Mouse (Mus musculus) small intestine, adult 2 months (tissue): ENCODE results near the gene Tpte. TPM values are rescaled to one million over a fixed set of nuclear protein-coding genes. Genes with fewer than 3 reads are reported as not detected.

ENCODE experiments used
- H3K27ac ChIP-seq: fragments of 200-500 bp; 2 replicates; pipeline ENCODE4 v1.5.1; 2012; ENCODE audit warnings: low read depth, low read length, control low read depth, inconsistent platforms; ENCODE audit not compliant: insufficient read depth
- H3K27me3 ChIP-seq: fragments of 200-500 bp; 2 replicates; pipeline ENCODE4 v1.6.1; 2012; ENCODE audit warnings: mild to moderate bottlenecking, moderate library complexity, low read length, inconsistent platforms; ENCODE audit not compliant: control insufficient read depth, insufficient read depth
- H3K36me3 ChIP-seq: fragments of 200-500 bp; 2 replicates; pipeline ENCODE4 v1.6.1; 2012; ENCODE audit warnings: mild to moderate bottlenecking, low read length, control low read depth, inconsistent platforms; ENCODE audit not compliant: control insufficient read depth, insufficient read depth
- H3K4me1 ChIP-seq: fragments of 200-500 bp; 2 replicates; pipeline ENCODE4 v1.6.1; 2012; ENCODE audit warnings: low read length, inconsistent platforms, mixed read lengths; ENCODE audit not compliant: control insufficient read depth, insufficient read depth, insufficient read length
- H3K4me3 ChIP-seq: fragments of 200-500 bp; 2 replicates; pipeline ENCODE4 v1.5.1; 2012; ENCODE audit warnings: low read depth, mild to moderate bottlenecking, control low read depth, inconsistent platforms, low read length, moderate library complexity
- CTCF ChIP-seq: fragments of 200-500 bp; IDR thresholded peaks from 2 replicates; pipeline ENCODE4 v1.5.1; 2012; ENCODE audit warnings: low read depth, mild to moderate bottlenecking, control low read depth, inconsistent platforms, low read length, moderate library complexity, mixed read lengths; ENCODE audit not compliant: insufficient replicate concordance, insufficient read length; ENCODE audit errors: extremely low read depth
- POLR2A ChIP-seq: fragments of 200-500 bp; IDR thresholded peaks from 2 replicates; pipeline ENCODE4 v1.6.1; 2012; ENCODE audit warnings: low read depth, mild to moderate bottlenecking, control low read depth, inconsistent platforms, low read length, moderate library complexity
- WGBS: fragments of 180-500 bp; shearing (Covaris S2); methylation state at CpG from one replicate; pipeline ENCODE4 v1.1.7; 2018; 5-methylcytosine and 5-hydroxymethylcytosine counted together
- polyA plus RNA-seq: library from polyadenylated mRNA; depleted of rRNA; stranded (reverse); fragments of >200 nt; gene quantifications from 2 replicates; pipeline ENCODE4 v1.2.3, GENCODE M21; 2012; rRNA removed

The Tpte gene
- polyA plus RNA-seq: not detected in 2 replicates

- 40% methylated on average over 2 of the region's 2 CpGs for WGBS
- Histone ChIP-seq H3K4me3 (no peak within 1 kb of the TSS), H3K36me3 (no peaks in the 10 kb centered on the region), H3K27ac (no peak within 1 kb of the TSS), H3K27me3 (no peaks in the 10 kb centered on the region), H3K4me1 (no peaks in the 10 kb centered on the region)
- TF ChIP-seq CTCF: no peak
- no peak for TF ChIP-seq POLR2A
Observed at GRCm38 (mm10) chr8:22282999-22283491, at the start of gene Tpte. Tpte (plus strand) TSS chr8:22283441.

- no peaks in the 10 kb centered on the region for H3K4me1 ChIP-seq
- no peaks in the 10 kb centered on the region for H3K36me3 ChIP-seq
- H3K27me3 ChIP-seq: no peaks in the 10 kb centered on the region
- no peak overlapping the region for H3K27ac ChIP-seq
- TF ChIP-seq CTCF (no peak), POLR2A (no peak)
- no peak overlapping the region for H3K4me3 ChIP-seq
- WGBS: 93% methylated on average over 9 of the region's 9 CpGs
Observed at GRCm38 (mm10) chr8:22242986-22243385, 40.3 kb upstream of the Tpte start.

GRCm38 (mm10) chr8:22245663-22246062 is 37.6 kb upstream of the Tpte start:
- H3K4me3 ChIP-seq: no peak overlapping the region
- H3K4me1 ChIP-seq: no peaks in the 10 kb centered on the region
- H3K36me3 ChIP-seq: no peaks in the 10 kb centered on the region
- no peaks in the 10 kb centered on the region for H3K27me3 ChIP-seq
- 49% methylated on average over 1 of the region's 1 CpGs for WGBS
- TF ChIP-seq POLR2A (no peak), CTCF (no peak)
- no peak overlapping the region for H3K27ac ChIP-seq

GRCm38 (mm10) chr8:22247956-22248355 is 35.3 kb upstream of the Tpte start:
- Histone ChIP-seq H3K36me3 (no peaks in the 10 kb centered on the region), H3K27ac (no peak overlapping the region), H3K4me3 (no peak overlapping the region), H3K4me1 (no peaks in the 10 kb centered on the region), H3K27me3 (no peaks in the 10 kb centered on the region)
- TF ChIP-seq POLR2A (no peak), CTCF (no peak)
- WGBS: 82% methylated on average over 12 of the region's 12 CpGs

GRCm38 (mm10) chr8:22249080-22249479 is 34.2 kb upstream of the Tpte start:
- no peaks in the 10 kb centered on the region for H3K27me3 ChIP-seq
- 71% methylated on average over 9 of the region's 9 CpGs for WGBS

GRCm38 (mm10) chr8:22258946-22259450 is 24.2 kb upstream of the Tpte start:
- Histone ChIP-seq H3K4me3 (no peak overlapping the region), H3K36me3 (no peaks in the 10 kb centered on the region), H3K4me1 (peaks cover 3% of the 10 kb centered on the region; the same call in 1 of the 2 replicates), H3K27ac (no peak overlapping the region), H3K27me3 (no peaks in the 10 kb centered on the region)
- WGBS: 88% methylated on average over 18 of the region's 18 CpGs
- TF ChIP-seq POLR2A (no peak), CTCF (no peak)

More at GRCm38 (mm10) chr8:22249080-22249479, 34.2 kb upstream of the Tpte start:
- no peaks in the 10 kb centered on the region for H3K36me3 ChIP-seq
- TF ChIP-seq POLR2A (no peak), CTCF (no peak)
- no peak overlapping the region for H3K4me3 ChIP-seq
- no peaks in the 10 kb centered on the region for H3K4me1 ChIP-seq
- no peak overlapping the region for H3K27ac ChIP-seq

GRCm38 (mm10) chr8:22259531-22259930 is 23.7 kb upstream of the Tpte start:
- H3K36me3 ChIP-seq: no peaks in the 10 kb centered on the region
- no peak overlapping the region for H3K27ac ChIP-seq
- no peak overlapping the region for H3K4me3 ChIP-seq
- H3K27me3 ChIP-seq: no peaks in the 10 kb centered on the region
- TF ChIP-seq POLR2A: no peak
- no peak for TF ChIP-seq CTCF
- H3K4me1 ChIP-seq: peaks cover 3% of the 10 kb centered on the region; the same call in 1 of the 2 replicates
- 80% methylated on average over 12 of the region's 12 CpGs for WGBS

- no peak overlapping the region for H3K27ac ChIP-seq
- H3K36me3 ChIP-seq: no peaks in the 10 kb centered on the region
- 10% methylated on average over 9 of the region's 9 CpGs for WGBS
- H3K4me1 ChIP-seq: peaks cover 3% of the 10 kb centered on the region; the same call in 1 of the 2 replicates
- no peaks in the 10 kb centered on the region for H3K27me3 ChIP-seq
- TF ChIP-seq CTCF (no peak), POLR2A (no peak)
- H3K4me3 ChIP-seq: no peak overlapping the region
Observed at GRCm38 (mm10) chr8:22260091-22260722, 23.0 kb upstream of the Tpte start.
